Mouse (Mus musculus): ENCODE measurements around the gene Stap2.

- TF ChIP-seq POLR2AphosphoS2 (IDR thresholded peaks at IDR 0.05; ENCODE audit: insufficient read length, low read depth) (no peak), POLR2A (IDR thresholded peaks at IDR 0.05; ENCODE audit: insufficient read length, low read depth) (no peak)
Measured at GRCm38 (mm10) chr17:55990278-55990898, 15.0 kb downstream of the Stap2 start.
